Mouse (Mus musculus) adrenal gland (tissue): ENCODE measurements at regions not wholly inside any gene's neighbourhood (a gene's known extent, or its start where the extent isn't known, plus 50 kb on each side); places are given as distances from the start of the nearest gene placed in this dataset.

ENCODE experiments used
- intact Hi-C: fragments of 180-260 bp; cut with DNase I; formaldehyde crosslinking; loops from one replicate; pipeline ENCODE4 v1.15.1; 2025

- intact Hi-C loops = no loop called here
These were observed 180.7 kb downstream of the Irs2 start for GRCm38 (mm10) chr8:10827560-10827959.

- intact Hi-C loops = no loop called here
These were observed 182.3 kb downstream of the Irs2 start for GRCm38 (mm10) chr8:10825981-10826380.

GRCm38 (mm10) chr8:10825192-10825926 lies 182.9 kb downstream of the Irs2 start:
- intact Hi-C loops = no loop called here

GRCm38 (mm10) chr8:10821901-10822300 lies 186.4 kb downstream of the Irs2 start:
- intact Hi-C loops = no loop called here

- intact Hi-C loops = no loop called here
These were observed 193.8 kb downstream of the Irs2 start for GRCm38 (mm10) chr8:10814499-10814898.

GRCm38 (mm10) chr8:10812060-10812670 lies 196.1 kb downstream of the Irs2 start:
- intact Hi-C loops = no loop called here

GRCm38 (mm10) chr8:10807040-10807439 lies 201.2 kb downstream of the Irs2 start:
- intact Hi-C loops = loop anchor here (10.0 kb wide), 1 partner anchor 198 kb away; the partner anchor contains the start of gene Irs2

GRCm38 (mm10) chr8:10805405-10806151 lies 202.7 kb downstream of the Irs2 start:
- intact Hi-C loops = loop anchor here (10.0 kb wide), 1 partner anchor 199 kb away; the partner anchor contains the start of gene Irs2

- intact Hi-C loops = loop anchor here (10.0 kb wide), 1 partner anchor 200 kb away; the partner anchor contains the start of gene Irs2
These were observed 203.3 kb downstream of the Irs2 start for GRCm38 (mm10) chr8:10804974-10805373.

GRCm38 (mm10) chr8:10802003-10802402 lies 206.3 kb downstream of the Irs2 start:
- intact Hi-C loops = loop anchor here (10.0 kb wide), 1 partner anchor 203 kb away; the partner anchor contains the start of gene Irs2

GRCm38 (mm10) chr8:10801580-10801979 lies 206.7 kb downstream of the Irs2 start:
- intact Hi-C loops = loop anchor here (10.0 kb wide), 1 partner anchor 203 kb away; the partner anchor contains the start of gene Irs2

- intact Hi-C loops = no loop called here
These were observed 209.8 kb downstream of the Irs2 start for GRCm38 (mm10) chr8:10798444-10798843.

- intact Hi-C loops = no loop called here
These were observed 213.7 kb downstream of the Irs2 start for GRCm38 (mm10) chr8:10794367-10795189.

- intact Hi-C loops = no loop called here
These were observed 214.4 kb downstream of the Irs2 start for GRCm38 (mm10) chr8:10793670-10794366.

GRCm38 (mm10) chr8:10788496-10789200 lies 219.6 kb downstream of the Irs2 start:
- intact Hi-C loops = no loop called here

- intact Hi-C loops = no loop called here
These were observed 222.5 kb downstream of the Irs2 start for GRCm38 (mm10) chr8:10785801-10786200.

- intact Hi-C loops = no loop called here
These were observed 222.9 kb downstream of the Irs2 start for GRCm38 (mm10) chr8:10785311-10785710.

GRCm38 (mm10) chr8:10784481-10784880 lies 223.8 kb downstream of the Irs2 start:
- intact Hi-C loops = no loop called here

- intact Hi-C loops = no loop called here
These were observed 226.4 kb downstream of the Irs2 start for GRCm38 (mm10) chr8:10781860-10782259.

GRCm38 (mm10) chr8:10779636-10780035 lies 228.6 kb downstream of the Irs2 start:
- intact Hi-C loops = no loop called here
